Mouse (Mus musculus) left cerebral cortex, postnatal 36 days (tissue): Measurements from ENCODE around the gene P2rx1. TPM values are rescaled to one million over a fixed set of nuclear protein-coding genes. Genes with fewer than 3 reads are reported as not detected.
A peak's percentile ranks its signal among the peaks of the same experiment; 100 is the strongest.

ENCODE experiments used
- DNase-seq, 2 experiments: peaks; one replicate each; pipeline ENCODE4 v3.0.0; 2021 to 2022; ENCODE audit warnings: low spot score in 2 of 2, mixed read lengths in 1 of 2
- intact Hi-C: fragments of 180-260 bp; cut with DNase I; formaldehyde crosslinking; loops from one replicate; pipeline ENCODE4 v1.15.1; 2025
- total RNA-seq, 2 experiments: library from RNA; stranded (reverse); gene quantifications; 2 replicates each; pipeline ENCODE4 v1.2.3; 2021

Gene P2rx1
- total RNA-seq, 2 experiments from 2014 or later: 0.36 to 0.62 TPM

- DNase-seq: no peak
- intact Hi-C loops: no loop called here
These were observed 12.2 kb upstream of the P2rx1 start for GRCm38 (mm10) chr11:72986745-72987144.

- intact Hi-C loops: no loop called here
- DNase-seq: no peak
These were observed 11.7 kb upstream of the P2rx1 start for GRCm38 (mm10) chr11:72987234-72987633.

- no peak for DNase-seq
- intact Hi-C loops: no loop called here
These were observed 11.1 kb upstream of the P2rx1 start for GRCm38 (mm10) chr11:72987807-72988206.

- intact Hi-C loops: no loop called here
- DNase-seq: no peak
These were observed 9.9 kb upstream of the P2rx1 start for GRCm38 (mm10) chr11:72989044-72989443.

GRCm38 (mm10) chr11:72990688-72991087 is 8.2 kb upstream of the P2rx1 start:
- intact Hi-C loops: no loop called here
- no peak for DNase-seq

GRCm38 (mm10) chr11:72991961-72992360 is 6.9 kb upstream of the P2rx1 start:
- intact Hi-C loops: no loop called here
- no peak for DNase-seq

GRCm38 (mm10) chr11:72996346-72996745 is 2.6 kb upstream of the P2rx1 start:
- DNase-seq: no peak

GRCm38 (mm10) chr11:72996781-72997180 is 2.1 kb upstream of the P2rx1 start:
- DNase-seq: no peak
- intact Hi-C loops: loop anchor here (5.0 kb wide), 1 partner anchor 424 kb away; no protein-coding TSS in a partner anchor

More at GRCm38 (mm10) chr11:72996346-72996745, 2.6 kb upstream of the P2rx1 start:
- intact Hi-C loops: loop anchor here (5.0 kb wide), 1 partner anchor 424 kb away; no protein-coding TSS in a partner anchor

- intact Hi-C loops: loop anchor here (5.0 kb wide), 1 partner anchor 425 kb away; no protein-coding TSS in a partner anchor
- no peak for DNase-seq
These were observed 1.2 kb upstream of the P2rx1 start for GRCm38 (mm10) chr11:72997529-72998326.

- DNase-seq: peak in 1 of 2 experiments; percentile 64
- intact Hi-C loops: loop anchor here (2.0 kb wide), 1 partner anchor 74 kb away; no protein-coding TSS in a partner anchor
These were observed 2.1 kb downstream of the P2rx1 start for GRCm38 (mm10) chr11:73001029-73001428.

GRCm38 (mm10) chr11:73006377-73006776 is 7.5 kb downstream of the P2rx1 start:
- no peak for DNase-seq
- intact Hi-C loops: loop anchor here (2.0 kb wide), 1 partner anchor 32 kb away; no protein-coding TSS in a partner anchor

GRCm38 (mm10) chr11:73007113-73007512 is 8.2 kb downstream of the P2rx1 start:
- intact Hi-C loops: loop anchor here (2.0 kb wide), 1 partner anchor 32 kb away; no protein-coding TSS in a partner anchor
- no peak for DNase-seq

- DNase-seq: peak in 1 of 2 experiments; percentile 49
- intact Hi-C loops: loop anchor here (2.0 kb wide), 1 partner anchor 31 kb away; no protein-coding TSS in a partner anchor
These were observed 9.0 kb downstream of the P2rx1 start for GRCm38 (mm10) chr11:73007698-73008481.

- intact Hi-C loops: no loop called here
- no peak for DNase-seq
These were observed 9.9 kb downstream of the P2rx1 start for GRCm38 (mm10) chr11:73008826-73009225.

- DNase-seq: no peak
- intact Hi-C loops: no loop called here
These were observed 10.8 kb downstream of the P2rx1 start for GRCm38 (mm10) chr11:73009531-73010274.

- intact Hi-C loops: no loop called here
- no peak for DNase-seq
These were observed 15.1 kb downstream of the P2rx1 start for GRCm38 (mm10) chr11:73013981-73014380.

- DNase-seq: peak; percentile 68 to 75
- intact Hi-C loops: loop anchor here (5.0 kb wide), 1 partner anchor 408 kb away; the partner anchor contains the start of gene Ube2g1
These were observed 16.0 kb downstream of the P2rx1 start for GRCm38 (mm10) chr11:73014831-73015344.

- DNase-seq: peak; percentile 46 to 58
- intact Hi-C loops: loop anchor here (5.0 kb wide), 1 partner anchor 408 kb away; the partner anchor contains the start of gene Ube2g1
These were observed 16.6 kb downstream of the P2rx1 start for GRCm38 (mm10) chr11:73015391-73016102.

GRCm38 (mm10) chr11:73016103-73016420 is 17.2 kb downstream of the P2rx1 start:
- no peak for DNase-seq
- intact Hi-C loops: loop anchor here (5.0 kb wide), 1 partner anchor 409 kb away; the partner anchor contains the start of gene Ube2g1
